Mouse (Mus musculus) neural tube, embryonic 13.5 days (tissue): ENCODE data around the gene Nkx1-2. TPM values are rescaled to one million over a fixed set of nuclear protein-coding genes. Genes with fewer than 3 reads are reported as not detected.
A peak's percentile ranks its signal among the peaks of the same experiment; 100 is the strongest.

Source experiments
- ATAC-seq: fragments of 200-750 bp; cut with Nextera tagmentation; 2 replicates; pipeline ENCODE4 v1.8.0; 2017; ENCODE audit warnings: low read depth, mild to moderate bottlenecking, moderate TSS enrichment, moderate library complexity
- H3K27ac ChIP-seq: fragments of 300-500 bp; sonication (generic); replicated peaks from 2 replicates; pipeline ENCODE4 v1.5.1; 2015; ENCODE audit warnings: moderate library complexity, mild to moderate bottlenecking, inconsistent platforms
- H3K27me3 ChIP-seq: fragments of 300-500 bp; sonication (generic); 2 replicates; pipeline ENCODE4 v1.6.1; 2015; ENCODE audit warnings: mild to moderate bottlenecking, inconsistent platforms
- H3K36me3 ChIP-seq: fragments of 300-500 bp; sonication (generic); 2 replicates; pipeline ENCODE4 v1.6.1; 2015; ENCODE audit warnings: mild to moderate bottlenecking, inconsistent platforms
- H3K4me1 ChIP-seq: fragments of 300-500 bp; sonication (generic); replicated peaks from 2 replicates; pipeline ENCODE4 v1.6.1; 2015; ENCODE audit warnings: inconsistent platforms
- H3K4me2 ChIP-seq: fragments of 300-500 bp; sonication (generic); 2 replicates; pipeline ENCODE4 v1.6.1; 2015; ENCODE audit warnings: inconsistent platforms, mild to moderate bottlenecking, moderate library complexity
- H3K4me3 ChIP-seq: fragments of 300-500 bp; sonication (generic); 2 replicates; pipeline ENCODE4 v1.5.1; 2015; ENCODE audit warnings: mild to moderate bottlenecking, inconsistent platforms
- H3K9ac ChIP-seq: fragments of 300-500 bp; sonication (generic); 2 replicates; pipeline ENCODE4 v1.6.1; 2015; ENCODE audit warnings: moderate library complexity, mild to moderate bottlenecking, inconsistent platforms
- H3K9me3 ChIP-seq: fragments of 300-500 bp; sonication (generic); 2 replicates; pipeline ENCODE4 v1.6.1; 2016; ENCODE audit warnings: inconsistent platforms
- WGBS: fragments of 180-500 bp; shearing (Covaris S2); methylation state at CpG from one replicate; pipeline ENCODE4 v1.1.7; 2015; 5-methylcytosine and 5-hydroxymethylcytosine counted together
- polyA plus RNA-seq: library from polyadenylated mRNA; unstranded; fragments of >200 nt; fragmentation: Nextera tagmentation; extraction: Ambion mirVana; gene quantifications from 2 replicates; pipeline ENCODE4 v1.2.1, GENCODE M21; 2015

Gene Nkx1-2
- polyA plus RNA-seq, 1 experiment from 2014 or later = 1.5 TPM

DNA sequence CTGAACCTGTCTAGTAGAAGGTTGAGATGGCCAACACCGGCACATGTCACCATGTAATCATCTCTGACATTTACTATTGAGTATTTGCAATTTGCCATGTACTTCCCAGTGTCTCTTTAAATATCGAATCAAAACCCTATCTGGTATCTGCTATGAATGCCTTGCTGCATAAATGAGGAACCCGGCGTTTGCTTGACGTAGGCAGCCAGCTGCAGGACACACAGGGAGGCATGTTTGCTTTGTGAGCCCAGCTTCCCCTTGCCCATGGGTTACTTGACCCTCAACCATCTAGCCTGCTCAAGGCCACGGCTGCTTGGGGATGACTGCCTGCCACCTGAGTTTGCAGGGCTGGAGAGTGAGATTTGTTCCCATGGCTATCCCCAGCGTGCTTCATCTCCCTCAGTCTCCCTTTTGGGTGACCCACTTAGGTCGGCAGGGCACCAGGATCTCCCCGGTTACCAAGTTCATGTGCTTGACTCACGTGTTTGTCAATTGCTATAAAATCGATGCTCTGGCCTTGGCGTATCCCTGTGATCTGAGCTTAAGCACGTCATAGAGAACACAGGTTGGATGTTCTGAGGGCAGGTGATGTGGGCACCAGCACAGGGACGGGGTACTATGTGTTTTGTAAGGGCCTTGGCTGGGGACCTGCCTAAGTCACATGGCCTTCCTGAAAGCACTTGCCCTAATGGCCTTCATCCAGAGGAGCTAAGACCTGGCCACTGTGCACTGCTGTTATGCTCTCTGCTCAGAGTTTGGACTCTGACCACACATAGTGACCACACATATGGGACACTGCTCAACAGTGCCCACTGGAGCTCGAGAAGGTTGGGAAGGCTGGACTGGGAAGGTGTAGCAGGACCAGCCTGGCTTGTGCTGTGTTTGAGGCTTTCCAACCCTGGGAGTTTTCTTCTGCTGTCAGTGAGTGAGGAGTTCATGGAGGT, 20.8 kb upstream of the Nkx1-2 start:
- 91% methylated on average over 15 of the region's 15 CpGs for WGBS

DNA sequence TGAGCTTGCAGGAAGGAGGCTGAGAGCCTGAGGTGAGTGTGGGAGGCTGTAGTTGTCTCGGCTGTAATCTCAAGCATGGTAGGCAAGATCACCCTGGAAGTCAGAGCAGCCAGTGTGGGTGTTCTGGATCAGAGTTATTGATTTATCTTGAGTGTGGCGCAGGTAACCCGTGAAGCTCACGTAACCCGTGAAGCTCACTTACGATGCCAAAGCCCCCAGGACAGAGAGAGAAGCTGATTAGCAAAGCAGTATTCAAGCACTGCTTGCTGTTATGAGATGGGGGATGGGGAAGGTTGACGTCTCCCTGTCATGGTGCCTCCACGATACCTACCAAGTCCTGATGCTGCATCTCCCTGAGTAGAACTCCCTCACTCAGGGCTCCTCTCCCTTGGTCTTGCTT, 20.1 kb upstream of the Nkx1-2 start:
- no peak for ATAC-seq
- no peak overlapping the region for H3K4me3 ChIP-seq
- WGBS = 95% methylated on average over 8 of the region's 8 CpGs
- H3K4me1 ChIP-seq = peaks cover 15% of the 10 kb centered on the region
- H3K27ac ChIP-seq = no peak overlapping the region
- H3K36me3 ChIP-seq = no peaks in the 10 kb centered on the region
- no peaks in the 10 kb centered on the region for H3K27me3 ChIP-seq
- H3K9ac ChIP-seq = no peak overlapping the region
- no peaks in the 10 kb centered on the region for H3K9me3 ChIP-seq
- H3K4me2 ChIP-seq = no peak overlapping the region

More for the DNA sequence above, 20.8 kb upstream of the Nkx1-2 start:
- Histone ChIP-seq H3K4me2 (no peak overlapping the region), H3K9ac (no peak overlapping the region), H3K4me1 (peaks cover 12% of the 10 kb centered on the region), H3K36me3 (no peaks in the 10 kb centered on the region), H3K27ac (no peak overlapping the region), H3K27me3 (no peaks in the 10 kb centered on the region), H3K9me3 (no peaks in the 10 kb centered on the region), H3K4me3 (no peak overlapping the region)
- no peak for ATAC-seq

DNA sequence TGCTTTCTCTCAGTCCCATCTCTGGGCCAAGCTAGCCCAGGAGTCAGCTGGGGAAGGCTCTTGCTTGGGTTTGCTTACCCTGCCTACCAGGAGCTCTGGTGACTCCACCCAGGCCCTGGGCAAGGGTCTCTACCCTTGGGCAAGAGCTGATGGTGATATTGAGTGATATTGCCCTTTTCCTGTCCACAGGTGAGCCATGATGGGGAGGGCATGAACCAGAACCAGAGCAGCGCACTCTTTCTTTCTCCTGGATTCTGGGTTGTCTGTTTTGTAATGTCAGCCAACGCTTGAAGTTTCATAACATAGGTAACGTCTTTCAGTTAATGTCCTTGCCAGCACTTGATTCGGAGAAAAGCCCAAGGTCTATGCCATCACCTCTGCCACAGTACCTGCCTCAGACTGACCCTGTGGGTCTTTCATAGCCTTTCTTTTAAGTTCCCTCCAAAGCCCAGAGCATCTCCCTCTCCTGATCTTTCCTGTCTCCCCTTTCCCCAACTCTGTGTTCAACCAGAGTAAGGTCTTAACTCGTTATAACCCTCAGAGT, 17.7 kb upstream of the Nkx1-2 start:
- H3K4me3 ChIP-seq = no peak overlapping the region
- no peak overlapping the region for H3K9ac ChIP-seq
- no peaks in the 10 kb centered on the region for H3K36me3 ChIP-seq
- no peak for ATAC-seq
- no peaks in the 10 kb centered on the region for H3K27me3 ChIP-seq
- H3K4me1 ChIP-seq = peaks cover 15% of the 10 kb centered on the region
- H3K4me2 ChIP-seq = no peak overlapping the region
- 82% methylated on average over 5 of the region's 5 CpGs for WGBS
- no peaks in the 10 kb centered on the region for H3K9me3 ChIP-seq
- H3K27ac ChIP-seq = no peak overlapping the region

DNA sequence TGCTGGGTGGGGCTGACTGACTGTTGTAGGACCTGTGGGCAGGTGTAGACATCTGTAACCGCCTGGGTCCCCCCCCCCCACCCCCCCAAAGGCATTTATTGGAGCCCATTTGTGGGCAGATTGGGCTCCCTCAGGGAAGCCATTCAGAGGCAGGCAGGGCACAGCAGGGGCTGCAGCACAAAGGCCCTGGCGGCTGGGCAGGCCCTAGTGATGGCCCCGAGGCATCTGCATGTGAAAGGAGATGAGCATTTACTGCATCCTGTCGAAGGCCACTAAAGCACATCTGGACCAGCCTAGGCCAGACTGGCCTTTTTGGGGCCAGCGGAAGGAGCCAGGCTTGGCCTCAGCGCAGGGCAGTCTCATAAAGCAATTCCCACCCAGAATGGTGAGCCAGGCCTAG, 17.0 kb upstream of the Nkx1-2 start:
- H3K4me2 ChIP-seq = no peak overlapping the region
- no peaks in the 10 kb centered on the region for H3K27me3 ChIP-seq
- no peak for ATAC-seq
- 14% methylated on average over 6 of the region's 6 CpGs for WGBS
- peaks cover 15% of the 10 kb centered on the region for H3K4me1 ChIP-seq
- no peaks in the 10 kb centered on the region for H3K9me3 ChIP-seq
- H3K36me3 ChIP-seq = no peaks in the 10 kb centered on the region
- H3K4me3 ChIP-seq = no peak overlapping the region
- no peak overlapping the region for H3K27ac ChIP-seq
- no peak overlapping the region for H3K9ac ChIP-seq

DNA sequence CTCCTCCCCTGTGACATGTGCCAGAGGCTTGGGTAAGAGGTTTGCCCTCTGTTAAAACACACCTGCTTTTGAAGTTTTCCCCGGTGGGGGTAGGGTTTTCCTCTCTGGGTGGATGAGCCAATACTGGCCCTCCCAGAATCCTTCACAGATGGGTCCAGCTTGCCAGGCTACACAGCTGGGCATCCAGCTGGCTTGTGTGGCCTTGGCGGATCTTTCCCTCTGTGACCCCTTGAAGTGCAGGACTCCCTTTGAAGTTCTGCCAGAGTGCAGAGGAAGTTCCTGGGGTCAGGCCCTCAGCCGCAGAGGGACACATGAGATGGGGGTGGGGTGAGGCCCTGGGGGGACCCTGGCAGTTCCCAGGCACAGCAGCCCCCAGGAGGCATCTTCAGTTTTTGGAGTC, 15.9 kb upstream of the Nkx1-2 start:
- Histone ChIP-seq H3K9me3 (no peaks in the 10 kb centered on the region), H3K27ac (no peak overlapping the region), H3K4me3 (no peak overlapping the region), H3K4me2 (no peak overlapping the region), H3K9ac (no peak overlapping the region), H3K36me3 (no peaks in the 10 kb centered on the region), H3K4me1 (peaks cover 19% of the 10 kb centered on the region), H3K27me3 (no peaks in the 10 kb centered on the region)
- 9% methylated on average over 3 of the region's 3 CpGs for WGBS
- ATAC-seq = no peak

DNA sequence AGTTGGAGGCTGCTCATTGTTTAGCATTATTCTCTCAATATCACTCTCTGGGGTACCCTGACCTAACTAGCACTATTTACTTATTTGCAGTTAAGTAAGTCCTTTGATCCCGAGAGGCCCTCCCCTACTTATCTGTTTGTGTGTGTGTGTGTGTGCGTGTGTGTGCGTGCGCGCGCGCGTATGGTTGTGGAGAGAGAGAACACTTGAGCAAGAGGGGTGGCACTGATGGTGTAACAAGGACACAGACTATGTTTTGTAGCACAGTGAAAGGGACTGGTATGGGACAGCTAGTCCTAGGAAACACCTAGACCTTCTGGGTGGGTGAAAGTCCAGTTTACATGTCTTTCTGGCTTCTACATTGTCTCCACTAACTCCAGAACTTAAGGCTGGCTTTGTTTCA, 12.1 kb upstream of the Nkx1-2 start:
- no peak for ATAC-seq
- Histone ChIP-seq H3K4me2 (no peak overlapping the region), H3K9ac (no peak overlapping the region), H3K36me3 (no peaks in the 10 kb centered on the region), H3K9me3 (no peaks in the 10 kb centered on the region), H3K27ac (no peak overlapping the region), H3K27me3 (0 out of 2 replicates have a peak, but pooled peaks cover 6% of the 10 kb centered on the region), H3K4me1 (peaks cover 21% of the 10 kb centered on the region), H3K4me3 (no peak overlapping the region)
- WGBS = 89% methylated on average over 8 of the region's 8 CpGs

DNA sequence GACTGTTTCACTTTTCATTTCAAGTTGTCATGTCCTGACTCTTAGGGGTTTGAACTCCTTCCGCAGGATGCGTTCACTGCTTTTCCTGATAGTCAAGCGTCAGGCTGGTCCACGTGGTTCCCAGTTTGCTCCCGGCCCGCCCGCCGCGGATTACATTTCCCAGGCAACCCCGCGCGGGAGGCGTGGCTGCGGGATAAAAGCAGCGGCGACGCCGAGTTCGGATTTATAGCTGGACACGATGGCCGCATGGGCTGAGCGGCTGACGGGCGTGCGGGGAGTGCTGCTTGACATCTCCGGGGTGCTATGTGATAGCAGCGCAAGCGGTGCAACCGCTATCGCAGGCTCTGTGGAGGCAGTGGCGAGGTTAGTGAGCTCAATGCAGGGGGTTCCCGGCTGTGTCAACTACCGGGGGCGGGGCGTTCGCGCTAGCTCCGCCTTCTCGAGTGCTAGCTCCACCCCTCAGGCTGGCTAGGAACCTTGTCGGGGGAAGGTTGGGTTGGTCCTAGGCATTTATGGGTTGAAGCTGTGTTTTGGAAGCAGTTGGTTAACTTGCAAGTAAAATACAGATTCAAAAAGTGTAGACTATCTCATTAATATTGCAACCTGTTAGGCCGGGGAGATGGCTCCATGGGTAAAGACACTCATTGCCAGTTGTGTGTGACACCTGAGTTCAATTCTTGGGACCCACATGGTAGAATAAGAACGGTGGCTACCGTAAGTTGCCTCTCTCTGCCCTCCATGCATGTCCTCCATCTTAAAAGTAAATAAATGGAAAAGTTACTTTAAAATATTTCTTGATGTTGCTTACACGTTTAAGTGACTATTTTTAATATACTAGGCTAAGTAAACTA, 11.3 kb upstream of the Nkx1-2 start, which contains the start of gene Lhpp:
Gene Lhpp (plus strand): TSS at position 171 of the 851 bp plus-strand sequence.
- Histone ChIP-seq H3K27me3 (0 out of 2 replicates have a peak, but pooled peaks cover 6% of the 10 kb centered on the region), H3K36me3 (no peaks in the 10 kb centered on the region), H3K4me3 (peak within 1 kb of the TSS; percentile 59), H3K4me2 (peak within 1 kb of the TSS; percentile 65), H3K9ac (peak within 1 kb of the TSS; percentile 73), H3K4me1 (peaks cover 14% of the 10 kb centered on the region), H3K27ac (0 out of 2 replicates have a peak within 1 kb of the TSS, but pooled peaks have one; percentile 28), H3K9me3 (no peaks in the 10 kb centered on the region)
- WGBS = 7% methylated on average over 44 of the region's 44 CpGs
- peak; percentile 90 for ATAC-seq

DNA sequence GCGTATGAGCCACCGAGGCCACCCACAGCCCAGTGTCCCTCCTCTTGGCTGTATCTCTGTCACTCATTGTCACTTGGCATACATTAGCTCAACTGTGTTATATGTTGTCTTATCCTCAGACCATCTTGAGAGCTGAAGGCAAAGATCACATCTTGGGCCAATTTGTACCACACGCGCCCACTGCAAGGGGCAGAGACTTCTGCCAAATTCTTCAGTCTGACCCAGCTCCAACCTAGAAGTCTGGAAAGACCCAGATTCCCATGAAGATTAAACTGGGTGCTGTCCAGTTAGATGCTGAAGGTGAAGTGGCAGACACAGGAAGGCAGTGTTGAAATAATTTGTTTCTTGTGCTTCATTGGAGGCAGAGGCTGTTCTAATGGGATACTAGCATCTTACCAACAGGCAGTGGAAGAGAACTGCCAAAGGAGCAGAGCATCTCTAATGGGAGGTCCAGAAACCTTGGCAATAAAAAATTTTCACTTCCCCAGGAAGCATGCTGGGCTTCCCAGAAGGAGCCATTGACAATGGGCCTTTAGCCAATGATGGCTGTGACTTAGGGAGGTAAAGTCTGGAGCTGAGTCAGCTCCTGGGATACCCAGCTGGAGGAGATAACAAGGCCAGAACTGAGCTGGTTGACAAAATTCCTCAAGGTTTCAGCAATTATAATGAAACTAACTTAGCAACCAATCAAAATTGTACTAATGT, 9.0 kb upstream of the Nkx1-2 start:
- Histone ChIP-seq H3K4me1 (peaks cover 8% of the 10 kb centered on the region), H3K4me3 (no peak overlapping the region), H3K9ac (no peak overlapping the region), H3K27me3 (peaks cover 18% of the 10 kb centered on the region), H3K27ac (no peak overlapping the region), H3K4me2 (no peak overlapping the region), H3K36me3 (no peaks in the 10 kb centered on the region), H3K9me3 (no peaks in the 10 kb centered on the region)
- WGBS = 92% methylated on average over 4 of the region's 4 CpGs
- ATAC-seq = no peak

DNA sequence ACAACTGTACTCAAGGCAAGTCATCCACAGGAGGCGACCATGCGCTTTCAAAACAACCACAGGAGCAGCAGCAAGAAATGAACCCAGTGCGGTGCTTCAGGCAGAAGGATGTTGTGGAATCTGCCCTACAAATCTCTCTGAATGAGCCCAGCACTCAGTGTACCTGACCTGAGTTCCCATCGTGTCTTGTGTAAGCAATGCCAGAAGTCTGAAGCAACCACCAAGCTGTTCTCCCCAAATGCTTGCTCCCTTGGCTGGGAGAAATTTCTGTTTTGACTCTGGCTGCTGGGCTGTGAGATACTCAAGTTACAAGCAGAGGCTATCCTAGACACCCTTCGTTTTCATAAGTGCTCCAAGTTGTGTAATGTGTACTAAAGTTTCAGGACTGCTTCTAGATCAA, 6.3 kb upstream of the Nkx1-2 start:
- peaks cover 9% of the 10 kb centered on the region for H3K4me1 ChIP-seq
- H3K4me2 ChIP-seq = no peak overlapping the region
- H3K36me3 ChIP-seq = no peaks in the 10 kb centered on the region
- H3K4me3 ChIP-seq = no peak overlapping the region
- H3K27ac ChIP-seq = no peak overlapping the region
- H3K9ac ChIP-seq = no peak overlapping the region
- H3K9me3 ChIP-seq = no peaks in the 10 kb centered on the region
- 64% methylated on average over 5 of the region's 5 CpGs for WGBS
- H3K27me3 ChIP-seq = peaks cover 45% of the 10 kb centered on the region
- no peak for ATAC-seq

DNA sequence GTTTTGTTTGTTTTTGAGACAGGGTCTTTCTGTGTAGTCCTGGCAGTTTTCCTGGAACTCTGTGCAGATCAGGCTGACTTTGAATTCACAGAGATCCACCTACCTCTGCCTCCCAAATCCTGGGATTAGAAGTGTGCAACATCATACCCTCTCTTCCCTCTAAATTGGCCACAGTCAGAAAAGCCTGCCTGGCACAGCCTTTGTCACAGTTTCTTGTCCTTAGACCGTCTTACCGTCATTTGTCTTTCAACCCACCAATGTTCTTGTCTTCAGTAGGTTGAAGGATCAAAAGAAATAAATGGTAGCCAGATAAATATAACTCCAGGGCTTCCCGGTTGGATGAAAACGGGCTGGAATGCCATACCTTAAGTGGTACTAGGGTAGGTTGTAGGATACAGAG, 5.3 kb upstream of the Nkx1-2 start:
- Histone ChIP-seq H3K9ac (no peak overlapping the region), H3K27me3 (peaks cover 55% of the 10 kb centered on the region), H3K27ac (no peak overlapping the region), H3K4me3 (no peak overlapping the region), H3K4me2 (no peak overlapping the region), H3K4me1 (peaks cover 13% of the 10 kb centered on the region), H3K36me3 (no peaks in the 10 kb centered on the region), H3K9me3 (no peaks in the 10 kb centered on the region)
- ATAC-seq = no peak
- 86% methylated on average over 4 of the region's 4 CpGs for WGBS

DNA sequence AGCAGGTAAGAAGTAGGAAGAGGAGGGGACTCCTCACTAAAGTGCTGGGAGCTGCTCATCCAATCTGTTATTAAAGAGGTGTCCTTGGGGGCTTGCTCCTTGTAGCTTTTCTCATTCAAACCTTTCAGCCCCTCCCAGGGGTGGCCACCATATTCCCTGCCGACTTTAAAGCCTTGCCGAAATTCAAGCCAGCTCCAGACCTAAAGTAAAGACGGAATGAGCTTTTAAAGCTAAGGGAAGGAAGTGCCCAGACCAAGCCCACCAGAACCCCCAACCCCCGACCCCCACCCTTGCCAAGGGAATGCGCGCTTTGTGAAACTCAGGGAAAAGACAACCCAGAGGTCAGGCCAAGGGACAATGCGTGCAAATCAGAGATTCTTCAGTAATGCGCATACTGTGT, 1.5 kb upstream of the Nkx1-2 start:
- Histone ChIP-seq H3K4me2 (no peak overlapping the region), H3K36me3 (no peaks in the 10 kb centered on the region), H3K9ac (no peak overlapping the region), H3K27me3 (peaks cover 86% of the 10 kb centered on the region), H3K4me1 (peaks cover 45% of the 10 kb centered on the region), H3K4me3 (no peak overlapping the region), H3K9me3 (no peaks in the 10 kb centered on the region), H3K27ac (no peak overlapping the region)
- no peak for ATAC-seq
- WGBS = 8% methylated on average over 8 of the region's 8 CpGs
